Mouse (Mus musculus): Measurements from ENCODE around the gene Atp5s. TPM values are rescaled to one million over a fixed set of nuclear protein-coding genes. Genes with fewer than 3 reads are reported as not detected.

The Atp5s gene
- polyA plus RNA-seq, 1 experiment from 2014 or later: 26.1 TPM

DNA sequence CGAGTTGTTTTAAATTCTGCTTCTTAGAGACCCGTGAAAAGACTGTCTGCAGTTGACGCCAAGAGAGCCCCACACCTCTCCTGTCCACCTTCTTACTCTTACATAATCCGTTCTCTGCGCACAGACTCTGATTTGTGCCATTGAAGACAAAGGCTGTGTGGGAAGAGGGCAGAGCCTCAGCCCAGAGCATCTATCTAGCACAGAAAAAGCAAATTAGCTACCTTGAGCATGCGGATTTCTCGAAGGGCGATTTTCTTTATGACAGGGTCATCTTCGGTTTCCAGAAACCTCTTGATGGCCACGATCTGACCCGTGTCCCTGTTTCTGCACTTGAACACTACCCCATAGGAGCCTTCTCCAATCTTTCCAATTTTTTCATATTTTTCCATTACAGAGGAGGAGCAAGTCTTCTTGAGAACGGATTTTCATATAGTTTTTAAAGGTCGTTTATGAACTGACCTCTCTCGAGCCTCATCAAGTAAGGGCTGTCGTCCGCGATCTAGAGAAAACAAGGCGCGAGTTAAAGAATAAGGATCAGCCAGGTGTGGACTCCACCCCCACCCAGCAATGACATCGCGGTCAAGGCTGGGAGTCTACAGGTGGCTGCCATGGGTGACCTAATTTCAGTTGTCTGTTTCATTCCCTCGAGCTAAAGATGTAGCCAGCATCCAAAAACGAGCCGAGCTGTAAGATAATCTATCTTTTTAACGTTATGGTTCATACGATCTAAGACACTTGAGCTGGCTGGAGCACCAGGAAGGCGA lies 65.2 kb downstream of the Atp5s start:
- WGBS: 33% methylated on average over 27 of the region's 27 CpGs
- Histone ChIP-seq H3K27ac (0 out of 2 replicates have a peak overlapping the region, but pooled peaks have one; percentile 30), H3K4me3 (peak overlapping the region; percentile 62), H3K4me2 (peak overlapping the region; percentile 99), H3K9ac (peak overlapping the region; percentile 83), H3K4me1 (replicated peaks) (peaks cover 18% of the 10 kb centered on the region), H3K9me3 (no peaks in the 10 kb centered on the region), H3K36me3 (no peaks in the 10 kb centered on the region), H3K27me3 (peaks cover 5% of the 10 kb centered on the region; the same call in 1 of the 2 replicates)
- peak; percentile 15; the same call in 1 of the 2 replicates for ATAC-seq (ENCODE audit: low FRiP score)

- peak within 1 kb of the TSS; percentile 83 for H3K9ac ChIP-seq
- WGBS: 2% methylated on average over 45 of the region's 45 CpGs
- peak; percentile 87 for ATAC-seq (ENCODE audit: low FRiP score)
- H3K27me3 ChIP-seq: peaks cover 5% of the 10 kb centered on the region; the same call in 1 of the 2 replicates
- H3K27ac ChIP-seq: peak within 1 kb of the TSS; percentile 30
- H3K4me1 ChIP-seq (replicated peaks): peaks cover 18% of the 10 kb centered on the region
- H3K36me3 ChIP-seq: no peaks in the 10 kb centered on the region
- peak within 1 kb of the TSS; percentile 99 for H3K4me2 ChIP-seq
- no peaks in the 10 kb centered on the region for H3K9me3 ChIP-seq
- H3K4me3 ChIP-seq: peak within 1 kb of the TSS; percentile 62
Observed at GRCm38 (mm10) chr12:69790530-69791505, 66.1 kb downstream of the Atp5s start, which contains the start of gene Cdkl1. Gene Cdkl1, minus strand, starts transcription at chr12:69791267.

MicroRNAs within 50 kb of the gene (microRNA counts, 519-probe panel; counts per million panel counts)
- microRNA mmu-miR-681: 51.3 counts per million

Small RNAs within 50 kb of the gene (microRNA-seq; reads per million reads assigned to microRNA genes)
- not detected for gene Mir681

Other genes starting within 250 kb of the Atp5s start
- 24.3 and 24.4 TPM in 2 replicates for gene Vcpkmt, start 141.9 kb upstream of the Atp5s start, polyA plus RNA-seq (2015; fragmentation: Nextera tagmentation; extraction: Ambion mirVana)
- 12.6 and 13.0 TPM in 2 replicates for gene Sos2, start 43.1 kb upstream of the Atp5s start, polyA plus RNA-seq (2015; fragmentation: Nextera tagmentation; extraction: Ambion mirVana)
- gene L2hgdh, start 77 bp upstream of the Atp5s start, polyA plus RNA-seq (2015; fragmentation: Nextera tagmentation; extraction: Ambion mirVana): 11.5 and 11.6 TPM in 2 replicates
- 4.2 and 4.6 TPM in 2 replicates for gene Cdkl1, start 66.3 kb downstream of the Atp5s start, polyA plus RNA-seq (2015; fragmentation: Nextera tagmentation; extraction: Ambion mirVana)
- 126 and 131 TPM in 2 replicates for gene Atl1, start 167.7 kb downstream of the Atp5s start, polyA plus RNA-seq (2015; fragmentation: Nextera tagmentation; extraction: Ambion mirVana)
- 30.7 and 30.9 TPM in 2 replicates for gene Map4k5, start 168.2 kb downstream of the Atp5s start, polyA plus RNA-seq (2015; fragmentation: Nextera tagmentation; extraction: Ambion mirVana)

Measured in hindbrain, embryonic 13.5 days (tissue).